Mouse (Mus musculus) B cell, adult 2 months (primary cell): ENCODE results near the gene Itga9.

Experiments
- DNase-seq, 2 experiments: peaks; one replicate each; pipeline ENCODE4 v3.0.0; 2022

The Itga9 gene

DNA sequence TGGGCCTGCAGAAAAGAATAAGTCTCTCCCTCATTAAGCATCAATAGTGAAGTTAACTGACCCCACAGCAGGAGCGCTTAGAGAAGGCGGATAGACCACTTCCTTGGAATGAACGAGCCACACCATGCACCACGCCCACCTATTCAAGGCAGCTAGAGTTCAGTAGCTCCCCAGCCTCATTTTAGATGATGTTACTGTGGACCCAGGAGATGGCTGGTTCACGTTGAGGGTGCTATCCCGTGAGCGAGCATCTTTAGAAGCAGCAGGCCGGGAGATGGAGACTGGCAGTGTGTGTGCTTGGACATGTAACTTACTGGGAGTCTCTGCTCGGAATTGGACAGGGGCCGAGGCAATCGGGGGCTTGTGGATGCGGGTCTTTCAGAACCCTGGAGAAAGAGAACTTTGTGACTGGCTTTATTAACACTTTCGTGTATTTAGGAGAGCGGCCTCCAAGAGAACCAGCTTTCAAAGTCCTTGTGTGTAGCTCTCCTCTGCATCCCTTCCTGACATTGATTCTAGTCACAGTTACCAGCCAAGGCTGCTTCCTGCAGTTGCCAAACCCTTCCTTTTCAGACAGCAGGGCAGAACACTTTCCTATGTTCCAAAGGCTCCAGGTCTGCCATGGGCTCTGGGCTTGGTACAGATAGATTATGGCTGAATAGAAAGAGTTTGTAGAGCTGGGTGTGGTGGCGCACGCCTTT, 1.4 kb downstream of the Itga9 start:
- no peak for DNase-seq

DNA sequence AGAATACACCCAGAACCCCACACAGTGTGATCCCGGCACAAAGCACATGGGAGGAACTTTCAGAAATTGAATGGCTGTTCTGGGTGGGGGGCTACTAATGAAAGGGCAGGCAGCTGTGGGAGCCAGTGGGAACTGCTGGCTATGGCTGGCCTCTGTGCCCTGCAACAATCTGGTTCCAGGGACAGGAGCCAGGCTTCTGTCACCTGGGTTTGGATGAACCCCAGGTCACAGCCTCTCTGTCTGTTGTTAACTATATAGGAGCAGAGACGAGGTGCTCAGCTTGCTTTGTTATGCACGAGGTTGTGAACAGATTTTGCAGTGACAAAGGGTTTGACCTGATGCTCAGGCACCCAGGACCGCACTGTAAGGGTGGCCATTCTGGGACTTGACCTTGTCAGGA, 2.1 kb downstream of the Itga9 start:
- no peak for DNase-seq

DNA sequence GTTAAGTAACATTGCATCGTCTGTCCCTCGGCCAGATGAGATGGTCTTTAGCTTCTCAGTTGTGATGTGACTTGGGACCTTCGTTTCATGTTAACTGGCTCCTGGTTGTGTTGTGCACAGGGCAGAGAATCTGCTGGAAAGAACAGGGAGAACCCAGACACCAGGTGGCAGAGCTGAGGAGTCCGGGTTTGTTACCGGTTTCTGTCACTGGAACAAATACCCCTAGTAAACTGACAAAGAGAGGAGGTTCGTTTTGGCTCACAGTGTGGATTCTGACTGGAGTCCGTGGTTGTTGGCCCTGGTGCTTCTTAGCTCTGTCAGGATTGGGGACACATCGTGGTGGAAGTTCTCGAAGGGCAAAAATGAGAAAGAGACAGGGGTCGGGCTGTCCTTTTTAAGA, 3.6 kb downstream of the Itga9 start:
- no peak for DNase-seq

DNA sequence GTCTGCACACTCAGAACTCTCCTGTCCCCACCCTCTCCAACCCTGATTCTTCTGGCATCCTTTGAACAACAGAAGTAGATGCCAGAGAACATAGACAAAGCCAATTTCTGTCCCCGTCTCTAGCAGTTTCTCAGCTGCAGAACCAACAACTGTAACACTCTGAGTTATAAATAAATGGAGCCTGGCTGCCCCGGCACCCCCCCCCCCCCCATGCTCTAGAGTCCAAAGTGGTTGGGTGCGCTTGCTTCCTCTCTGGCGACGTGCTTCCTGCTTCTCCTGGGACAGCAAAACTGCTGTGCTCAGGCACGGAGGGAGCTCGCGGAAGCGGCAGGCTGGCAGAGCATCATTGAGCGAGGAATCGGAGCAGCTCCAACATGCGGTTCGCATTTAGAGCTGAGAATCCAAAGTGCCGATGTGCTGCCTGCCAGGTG, 4.6 kb downstream of the Itga9 start:
- peak; percentile 14 to 16 for DNase-seq

DNA sequence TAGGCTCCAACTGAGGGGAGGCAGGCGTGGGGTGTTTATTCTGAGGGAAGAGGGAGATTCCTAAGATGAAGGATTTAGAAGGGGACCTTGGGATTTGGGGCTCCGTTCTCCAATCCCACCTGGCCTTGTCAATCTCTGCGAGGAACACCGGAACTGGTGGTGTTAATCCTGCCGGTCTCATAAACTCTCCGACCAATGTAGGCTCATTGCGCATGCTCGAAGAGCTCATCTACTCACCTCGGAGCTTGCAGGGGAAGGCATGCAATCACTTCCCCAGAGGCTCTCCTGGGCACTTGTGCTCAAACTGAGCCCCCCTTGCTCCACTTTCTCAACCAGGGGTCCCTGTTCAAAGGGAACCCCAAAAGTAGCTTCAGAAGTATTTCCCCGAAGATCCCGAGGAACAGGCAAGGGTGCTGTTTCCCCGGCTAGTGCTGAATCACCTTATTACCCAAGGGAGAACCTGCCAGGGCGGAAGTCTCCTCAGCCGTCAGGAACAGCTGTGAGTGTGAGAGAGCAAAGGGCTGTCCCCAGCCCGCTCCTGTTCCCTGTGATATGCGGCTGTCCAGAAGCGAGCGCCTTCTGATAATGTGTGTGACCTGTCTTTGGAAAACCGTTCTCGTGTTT, 5.6 kb downstream of the Itga9 start:
- peak; percentile 51 for DNase-seq

DNA sequence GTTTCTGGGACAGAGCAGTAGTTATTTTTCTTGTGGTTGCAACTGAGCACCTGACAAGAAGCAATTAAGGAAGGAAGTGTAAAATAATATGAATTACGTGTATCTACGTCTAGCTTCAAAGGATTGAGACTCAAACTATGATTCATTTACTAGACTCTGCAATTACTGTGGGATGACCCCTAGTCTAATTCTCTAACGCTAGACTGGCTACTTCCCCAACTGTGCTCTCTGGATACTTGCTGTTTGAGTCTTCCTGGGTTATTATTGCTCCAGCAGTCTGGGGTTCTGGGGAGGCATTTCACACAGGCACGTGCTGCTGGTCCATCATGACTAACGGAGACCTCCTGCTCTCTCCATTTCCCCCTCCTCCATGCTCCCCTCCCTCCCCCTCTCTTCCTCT, 10.7 kb downstream of the Itga9 start:
- no peak for DNase-seq

DNA sequence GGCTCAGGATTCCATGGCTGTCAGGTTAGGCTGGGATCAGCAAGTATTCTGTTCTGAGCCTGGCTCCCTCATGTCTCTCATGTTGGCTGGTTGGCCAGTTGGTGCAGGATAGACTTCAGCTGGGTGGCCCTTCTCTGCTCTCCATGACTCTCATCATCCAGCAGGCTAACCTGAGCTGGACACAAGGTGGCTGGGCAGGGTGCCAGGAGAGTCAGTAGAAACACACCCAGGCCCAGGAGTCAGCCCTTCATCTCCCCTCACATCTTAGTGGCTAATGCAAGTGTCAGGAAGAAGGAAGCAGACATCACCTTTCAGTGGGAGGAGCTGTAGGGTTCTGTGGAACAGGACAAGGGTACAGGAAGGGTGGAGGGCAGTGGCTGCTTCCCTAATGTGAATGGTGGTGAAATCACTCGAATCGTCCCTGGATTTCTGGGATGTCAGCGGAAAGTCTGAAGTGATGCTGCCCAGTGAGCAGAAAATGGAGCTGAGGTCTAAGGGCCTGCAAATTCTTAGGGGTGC, 12.3 kb downstream of the Itga9 start:
- no peak for DNase-seq

DNA sequence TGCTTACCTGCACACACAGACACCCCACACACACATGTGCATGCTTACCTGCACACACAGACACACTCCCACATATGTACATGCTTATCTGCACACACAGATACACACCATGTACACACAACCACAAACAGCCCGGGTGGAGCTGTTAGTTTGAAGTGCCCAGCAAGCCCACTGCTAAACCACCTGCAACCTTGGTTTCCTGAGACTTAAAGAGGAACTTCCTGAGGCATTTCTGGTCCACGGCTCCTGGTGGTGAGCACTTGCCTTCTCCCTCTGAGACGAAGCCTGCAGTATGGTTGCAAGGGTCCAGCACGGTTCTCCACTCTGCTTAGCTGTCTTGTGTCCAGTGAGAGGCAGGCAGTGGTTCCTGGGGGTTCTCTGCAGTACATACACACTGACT, 14.3 kb downstream of the Itga9 start:
- DNase-seq = no peak

DNA sequence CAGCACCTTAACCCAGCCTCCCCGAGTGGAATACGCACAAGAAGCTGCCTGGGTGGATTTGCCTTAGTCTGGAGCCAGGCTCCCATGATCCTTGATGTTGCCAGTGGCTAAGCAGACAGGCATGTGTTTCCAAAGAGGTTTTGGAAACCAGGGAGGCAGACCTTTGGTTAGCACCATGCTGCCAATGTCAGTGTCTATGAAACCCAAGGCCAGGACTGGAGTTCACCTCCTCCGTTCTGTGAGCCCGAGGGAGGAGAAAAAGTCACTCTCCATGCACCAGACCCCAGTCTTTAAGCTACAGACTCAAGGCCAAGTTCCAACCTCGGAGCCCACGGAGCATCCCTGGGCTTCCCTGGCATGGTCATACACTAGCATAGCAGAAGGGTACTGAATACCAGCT, 15.2 kb downstream of the Itga9 start:
- DNase-seq = no peak

DNA sequence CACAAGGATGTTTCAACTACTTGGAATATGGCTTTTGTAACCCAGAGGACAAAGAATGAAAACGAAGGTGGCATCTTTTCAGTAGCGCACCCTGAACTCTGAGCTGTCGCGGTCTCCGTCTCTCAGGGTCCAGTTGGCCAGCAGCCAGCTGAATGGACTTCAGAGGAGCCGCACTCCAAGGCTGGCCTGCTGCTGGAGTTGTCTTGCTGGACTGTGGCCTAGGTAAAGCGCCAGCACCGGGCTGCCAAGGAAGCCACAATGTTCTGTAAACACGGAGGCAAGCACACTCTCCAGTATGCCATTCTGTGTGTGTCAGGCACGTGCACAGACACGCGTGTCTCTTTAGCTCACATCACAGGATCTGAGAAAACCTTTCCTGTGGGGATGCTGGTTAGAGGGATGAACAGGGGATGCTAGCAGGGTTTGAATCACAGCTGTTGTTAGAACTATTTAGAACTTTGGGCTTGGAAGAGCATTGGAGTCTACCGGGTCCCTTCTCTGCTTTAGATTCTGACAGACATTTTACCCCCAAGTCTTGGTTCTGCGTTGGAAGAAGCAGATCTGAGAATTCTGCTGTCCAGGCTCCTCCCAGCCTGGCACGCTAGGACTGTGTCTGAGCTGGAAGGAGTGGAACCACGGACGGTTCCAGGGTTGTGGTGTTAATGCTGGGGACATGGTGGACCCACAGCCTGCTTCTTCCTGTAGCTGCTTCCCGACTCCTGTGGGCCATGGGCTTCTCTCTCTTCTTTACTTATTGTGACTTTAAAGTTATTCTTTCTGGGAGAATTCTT, 16.1 kb downstream of the Itga9 start:
- DNase-seq = no peak

DNA sequence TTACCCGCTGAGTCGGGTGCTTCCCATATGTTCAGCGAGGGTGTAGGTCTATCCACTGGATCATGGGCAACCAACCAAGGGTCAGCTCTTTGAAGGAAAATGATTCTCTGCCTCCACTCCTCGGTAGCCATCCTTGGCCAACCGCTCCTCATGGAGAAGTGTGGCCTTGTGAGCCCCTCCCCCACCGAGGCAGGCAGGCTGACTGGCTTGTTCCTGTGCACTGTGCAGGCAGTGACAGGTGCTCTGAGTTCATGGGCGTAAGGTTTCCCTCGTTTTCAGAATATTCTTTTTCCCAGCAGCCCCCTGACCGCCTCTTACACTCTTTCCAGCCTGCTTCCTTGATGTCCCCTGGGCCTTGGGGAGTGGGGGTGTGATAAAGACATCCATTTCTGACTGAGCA, 17.0 kb downstream of the Itga9 start:
- DNase-seq = no peak

DNA sequence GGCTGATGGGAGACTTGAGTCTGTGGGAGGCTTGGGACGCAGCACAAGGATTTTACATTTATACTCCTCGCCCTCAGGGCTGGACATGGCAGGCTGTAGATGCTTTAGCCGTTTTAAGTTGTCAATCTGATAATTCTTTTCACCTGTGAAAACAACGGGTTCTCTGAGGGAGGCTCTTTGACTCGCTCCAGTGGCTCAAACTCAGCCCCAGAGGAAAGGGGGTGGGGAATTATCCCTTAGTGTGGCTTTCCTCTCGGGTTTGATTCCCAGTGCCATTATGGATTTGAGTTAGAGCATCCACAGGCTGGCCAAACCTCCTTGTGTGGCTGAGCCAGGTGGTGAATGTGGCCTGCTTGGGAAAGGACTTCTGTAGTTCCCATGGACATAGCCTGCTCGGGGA, 17.7 kb downstream of the Itga9 start:
- DNase-seq = no peak

DNA sequence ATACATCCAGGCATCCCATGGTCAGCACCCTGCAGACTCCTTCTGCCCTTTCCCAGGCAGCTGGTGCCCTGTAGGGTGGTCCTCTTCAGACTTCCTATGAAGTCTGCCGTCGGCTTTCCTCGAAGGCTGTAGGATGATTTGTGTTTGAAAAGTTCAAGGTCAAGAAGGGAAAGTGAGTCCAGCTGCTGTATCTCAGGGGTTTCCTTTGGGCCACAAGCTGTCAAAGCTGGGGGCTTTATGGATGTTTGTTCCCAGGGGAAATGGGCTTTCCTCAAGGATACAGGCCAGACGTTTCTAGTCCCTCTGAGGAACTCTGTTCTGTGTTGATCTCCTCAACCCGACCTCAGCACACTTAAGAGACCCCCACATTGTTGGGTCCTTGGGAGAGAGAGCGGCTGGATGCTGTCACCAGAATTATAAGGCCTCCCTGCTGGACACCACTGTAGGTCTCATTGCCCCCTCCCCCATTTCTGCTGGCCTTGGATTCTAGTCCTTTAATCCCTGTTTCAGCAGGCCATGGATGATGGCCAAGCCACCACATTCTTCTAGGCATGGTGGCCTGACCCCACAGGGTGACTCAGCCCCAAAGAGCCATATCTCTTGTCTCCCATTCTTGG, 23.4 kb downstream of the Itga9 start:
- DNase-seq = no peak

DNA sequence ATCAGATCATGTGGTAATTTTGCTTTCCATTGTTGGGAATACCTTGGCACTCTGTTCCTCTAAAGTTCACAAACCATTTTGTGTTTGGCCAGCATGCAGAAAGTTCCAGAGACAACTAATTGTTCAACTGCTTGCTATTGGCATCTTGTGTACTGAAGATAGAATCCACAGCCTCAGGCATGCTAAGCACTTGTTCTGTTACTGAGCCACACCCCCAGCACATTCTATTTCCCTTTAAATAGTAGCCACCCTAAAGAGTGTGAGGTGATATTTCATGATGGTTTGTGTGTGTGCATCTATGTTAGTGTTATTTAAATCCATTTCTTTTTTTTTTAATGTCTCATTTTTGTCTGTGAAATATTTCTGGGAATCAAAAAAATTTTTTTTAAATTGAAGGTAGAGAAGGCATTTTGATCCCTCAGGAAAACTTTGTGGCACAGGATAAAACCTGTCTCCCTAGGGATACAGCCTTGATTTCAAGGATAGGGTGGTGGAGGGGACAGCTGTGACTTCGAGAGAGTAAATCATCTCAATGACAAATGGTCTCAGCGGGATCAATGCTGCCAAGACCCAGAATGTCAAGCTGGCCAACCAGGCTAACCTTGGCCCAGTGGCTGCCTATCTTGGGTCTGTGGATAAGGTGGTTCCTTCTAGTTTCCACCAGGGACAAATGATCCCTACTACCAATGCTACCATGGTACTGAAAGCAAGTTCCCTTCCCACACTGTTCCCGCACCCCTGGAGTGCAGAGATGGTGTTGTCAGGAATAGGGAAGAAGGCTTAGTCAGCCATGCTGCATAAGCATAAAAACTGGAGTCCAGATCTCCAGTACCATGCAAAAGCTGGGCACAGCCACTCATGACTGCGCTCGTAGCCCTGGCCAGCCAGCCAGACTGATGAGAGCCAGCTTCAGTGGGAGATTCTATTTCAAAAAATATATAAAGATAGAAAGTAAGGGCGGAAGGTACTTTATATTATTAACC, 25.6 kb downstream of the Itga9 start:
- no peak for DNase-seq

DNA sequence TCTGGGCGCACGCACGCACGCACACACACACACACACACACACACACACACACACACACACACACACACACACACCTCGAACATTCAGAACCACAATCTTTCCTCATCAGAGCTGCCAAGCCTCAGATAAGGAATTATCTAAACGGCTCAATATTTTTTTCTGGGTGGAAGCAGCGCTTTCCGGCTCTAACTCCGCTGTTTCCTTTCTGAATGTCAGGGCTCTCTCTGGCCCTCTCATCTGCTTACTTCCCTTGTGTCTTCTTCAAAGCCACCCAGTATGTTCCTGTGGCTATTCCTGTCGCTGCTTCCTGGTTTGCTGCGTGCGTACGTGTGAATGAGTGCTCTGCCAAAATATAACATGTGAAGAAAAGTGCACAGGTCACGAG, 26.3 kb downstream of the Itga9 start:
- no peak for DNase-seq

DNA sequence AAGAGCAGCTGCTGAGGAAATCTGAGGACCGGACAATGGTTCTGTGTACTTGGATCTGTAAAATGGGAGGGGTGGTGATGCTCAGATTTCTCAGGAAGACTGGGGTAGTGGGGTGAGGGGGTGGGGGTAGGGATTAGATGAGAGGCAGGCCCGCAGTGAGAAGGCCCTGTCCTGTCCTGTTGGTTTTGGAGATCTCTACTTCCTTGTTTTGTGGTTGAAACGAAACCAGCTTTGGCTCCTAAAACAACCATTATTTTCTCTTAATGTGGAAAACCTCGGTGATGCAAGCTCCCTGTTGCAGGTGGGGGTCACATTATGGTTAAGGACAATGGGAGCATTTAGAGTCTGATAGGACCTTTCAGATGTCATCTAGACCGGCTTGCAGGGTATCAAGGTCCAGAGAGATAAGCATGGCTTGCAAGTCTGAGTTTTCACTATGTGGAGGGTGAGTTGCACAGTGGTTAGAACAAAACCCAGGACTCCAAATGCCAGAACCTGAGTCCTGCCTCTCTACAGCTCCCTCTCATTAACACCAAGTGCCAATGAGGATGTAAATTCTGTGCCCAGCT, 32.2 kb downstream of the Itga9 start:
- DNase-seq = no peak

DNA sequence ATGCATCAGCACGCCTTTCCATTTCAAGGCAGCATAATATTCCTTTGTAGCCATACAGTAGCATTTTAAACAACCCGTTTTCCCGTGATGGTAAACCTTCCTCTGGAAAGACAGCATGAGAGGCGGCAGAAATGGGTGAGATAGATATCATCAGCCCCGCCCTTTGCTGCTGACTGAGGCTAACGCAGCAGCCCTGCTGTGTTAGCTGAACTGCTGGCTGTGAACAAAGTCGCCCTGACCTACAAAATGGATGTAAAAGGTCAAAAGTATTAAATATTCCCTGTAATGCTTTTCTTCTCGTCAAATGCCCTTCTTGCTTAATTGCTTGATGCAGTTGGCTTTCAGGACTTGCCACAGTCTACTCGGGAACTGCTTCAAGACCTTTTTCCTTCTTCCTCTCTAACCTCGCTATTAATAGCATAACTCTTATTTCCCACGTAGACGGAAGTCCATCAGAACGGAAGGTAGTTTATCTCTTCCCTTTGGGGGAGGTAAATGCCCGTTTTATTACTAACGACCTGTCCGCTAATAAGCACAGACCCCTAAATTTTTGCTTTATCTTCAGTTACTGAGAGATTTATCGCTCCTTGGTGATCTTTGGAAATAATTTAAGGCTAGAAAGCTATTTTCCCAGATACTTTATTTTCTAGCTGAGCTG, 39.3 kb downstream of the Itga9 start:
- DNase-seq = no peak

DNA sequence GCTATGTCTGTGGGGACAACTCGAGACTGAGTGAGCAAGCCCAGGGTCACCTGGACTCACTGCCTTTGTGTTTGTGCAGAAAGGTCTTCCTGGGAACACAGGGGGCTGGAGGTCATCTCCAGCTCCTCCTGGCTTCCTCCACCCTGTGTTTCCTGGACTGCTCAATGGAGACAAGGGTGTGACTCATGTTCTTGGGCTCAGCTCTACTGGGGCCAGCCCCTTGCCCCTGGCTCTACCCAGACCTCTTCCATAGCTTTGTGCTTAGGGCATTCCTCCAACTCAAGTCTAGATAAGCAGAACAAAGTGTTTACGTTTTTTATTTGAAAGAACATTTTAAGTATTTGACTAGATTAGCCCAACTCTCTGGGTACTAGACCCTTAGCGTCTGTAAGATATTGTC, 41.0 kb downstream of the Itga9 start:
- DNase-seq = no peak

DNA sequence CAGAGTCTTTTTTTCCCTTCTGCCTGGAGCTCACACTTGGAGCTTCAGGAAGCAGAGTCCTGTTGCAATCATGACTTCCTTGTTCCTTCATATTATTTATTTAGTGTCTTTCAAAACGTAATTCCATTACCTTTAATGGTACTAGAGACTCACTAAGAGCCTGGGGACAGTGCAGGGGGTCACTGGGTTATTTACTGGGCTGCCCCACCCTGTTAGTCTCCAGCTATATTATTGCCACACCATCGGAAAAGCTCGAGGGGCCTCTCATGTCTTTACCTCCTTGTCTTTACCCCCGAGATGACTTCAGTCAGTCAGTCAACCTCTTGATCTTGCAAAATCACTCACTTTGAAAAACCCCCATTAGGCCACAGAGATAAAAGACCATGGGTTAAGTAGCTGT, 44.5 kb downstream of the Itga9 start:
- DNase-seq = no peak

DNA sequence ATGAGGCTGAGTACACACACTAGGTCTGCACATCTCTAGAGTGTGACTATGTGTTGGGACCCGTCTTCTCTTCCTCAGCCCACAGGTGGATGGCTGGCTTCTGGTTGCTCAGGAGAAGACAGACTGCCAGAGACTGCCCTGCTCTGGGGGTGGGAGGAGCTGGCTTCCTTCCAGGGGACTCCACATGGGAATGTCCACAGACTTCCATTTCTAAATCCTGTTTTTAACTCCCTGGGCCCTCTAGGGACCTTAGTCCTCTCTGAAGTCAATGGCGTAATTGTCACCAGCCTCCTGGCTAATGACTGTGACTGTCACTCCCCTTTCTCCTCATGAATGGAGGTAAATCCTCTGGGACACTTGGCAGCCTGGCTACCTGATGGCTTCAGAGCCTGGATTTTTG, 45.4 kb downstream of the Itga9 start:
- DNase-seq = no peak

DNA sequence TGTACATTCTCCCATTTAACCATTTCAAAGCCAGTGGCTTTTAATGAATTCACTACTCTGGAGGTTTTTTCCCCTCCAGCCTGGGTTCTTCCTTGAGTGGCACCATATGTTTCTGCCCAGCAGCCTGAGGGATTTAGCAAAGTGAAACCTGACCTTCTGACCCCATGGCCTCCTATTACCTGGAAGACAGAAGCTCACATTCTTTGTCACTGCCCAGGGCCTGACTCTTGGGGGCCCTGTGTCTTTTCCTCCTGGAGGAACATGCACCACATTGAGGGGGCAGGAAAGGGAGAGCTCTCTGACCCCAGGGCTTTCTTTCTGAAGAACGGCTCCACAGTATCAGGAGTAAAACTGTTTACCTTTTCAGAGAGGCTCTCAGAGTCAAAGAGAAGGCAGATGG, 46.9 kb downstream of the Itga9 start:
- DNase-seq = no peak
